Mouse (Mus musculus): ENCODE measurements around the gene Rps27. TPM values are rescaled to one million over a fixed set of nuclear protein-coding genes. Genes with fewer than 3 reads are reported as not detected.

Gene Rps27
- total and polyA plus RNA-seq, 3 experiments: 2,476 to 6,504 TPM; not detected in 1

- H3K4me1 ChIP-seq (ENCODE audit: control insufficient read depth in 1 of 2, insufficient read depth in 2 of 2, low read length in 2 of 2): no peaks in the 10 kb centered on the region
- H3K36me3 ChIP-seq (ENCODE audit: control insufficient read depth in 1 of 2, insufficient read depth in 2 of 2, low read length in 2 of 2): no peaks in the 10 kb centered on the region
- H3K4me3 ChIP-seq (ENCODE audit: control insufficient read depth in 1 of 2, insufficient read depth in 1 of 2, low read depth in 2 of 2, low read length in 2 of 2): no peak overlapping the region
- no peaks in the 10 kb centered on the region for H3K27me3 ChIP-seq (ENCODE audit: control insufficient read depth in 1 of 2, insufficient read depth in 2 of 2, low read length in 2 of 2)
- no peaks in the 10 kb centered on the region for H3K9me3 ChIP-seq (replicated peaks; ENCODE audit: insufficient read depth, low read length)
- no peak for DNase-seq (ENCODE audit: low read depth, low spot score)
- H3K27ac ChIP-seq (ENCODE audit: control insufficient read depth, low read depth, low read length): no peak overlapping the region
- H3K9ac ChIP-seq (ENCODE audit: control insufficient read depth, low read depth, low read length, poor library complexity, severe bottlenecking): no peak overlapping the region
- H3K79me2 ChIP-seq (ENCODE audit: control insufficient read depth, insufficient read depth, low read length, poor library complexity): no peaks in the 10 kb centered on the region
- no peak for TF ChIP-seq TBP (IDR thresholded peaks at IDR 0.05; ENCODE audit: low read depth, low read length)
Measured at GRCm38 (mm10) chr3:90202884-90203283, 10.6 kb downstream of the Rps27 start.

DNA sequence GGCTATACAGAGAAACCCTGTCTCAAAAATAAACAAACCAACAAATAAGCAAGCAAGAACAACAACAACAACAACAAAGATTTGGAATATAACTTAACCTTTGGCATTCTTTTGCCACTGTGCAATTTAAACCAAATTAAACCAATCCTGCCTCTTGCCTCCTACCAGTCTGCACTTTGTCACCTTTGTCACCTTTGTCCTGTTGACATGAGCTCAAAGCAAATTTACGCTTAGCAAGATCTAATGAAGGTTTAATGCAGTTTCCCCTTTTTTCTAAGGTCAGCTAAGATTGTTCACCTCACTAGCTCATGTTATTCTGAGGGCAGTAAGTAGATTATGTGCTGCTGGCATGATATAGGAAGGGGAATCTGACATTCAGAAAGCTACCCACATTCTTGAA, 15.9 kb downstream of the Rps27 start:
- H3K79me2 ChIP-seq (ENCODE audit: control insufficient read depth, insufficient read depth, low read length, poor library complexity): no peaks in the 10 kb centered on the region
- H3K36me3 ChIP-seq (ENCODE audit: control insufficient read depth in 1 of 2, insufficient read depth in 2 of 2, low read length in 2 of 2): peaks cover 0 to 13% of the 10 kb centered on the region in 2 experiments; a peak in 2 of 4 replicates
- H3K27me3 ChIP-seq (ENCODE audit: control insufficient read depth in 1 of 2, insufficient read depth in 2 of 2, low read length in 2 of 2): no peaks in the 10 kb centered on the region
- no peak for DNase-seq (ENCODE audit: low read depth, low spot score)
- peaks cover 2 to 9% of the 10 kb centered on the region in 2 experiments; a peak in 2 of 4 replicates for H3K4me1 ChIP-seq (ENCODE audit: control insufficient read depth in 1 of 2, insufficient read depth in 2 of 2, low read length in 2 of 2)
- no peak overlapping the region for H3K27ac ChIP-seq (ENCODE audit: control insufficient read depth, low read depth, low read length)
- H3K9me3 ChIP-seq (replicated peaks; ENCODE audit: insufficient read depth, low read length): no peaks in the 10 kb centered on the region
- H3K4me3 ChIP-seq (ENCODE audit: control insufficient read depth in 1 of 2, insufficient read depth in 1 of 2, low read depth in 2 of 2, low read length in 2 of 2): no peak overlapping the region
- no peak overlapping the region for H3K9ac ChIP-seq (ENCODE audit: control insufficient read depth, low read depth, low read length, poor library complexity, severe bottlenecking)
- no peak for TF ChIP-seq GABPA (IDR thresholded peaks at IDR 0.05; ENCODE audit: low read depth, low read length)
- TF ChIP-seq POLR2A (IDR thresholded peaks at IDR 0.05; ENCODE audit: control insufficient read depth in 1 of 2, insufficient read depth in 1 of 2, low read depth in 1 of 2, low read length in 2 of 2, poor library complexity in 1 of 2): no peak
- TF ChIP-seq MAZ (IDR thresholded peaks at IDR 0.05; ENCODE audit: low read depth, low read length): no peak
- no peak for TF ChIP-seq MYB (IDR thresholded peaks at IDR 0.05; ENCODE audit: low read depth, low read length)
- no peak for TF ChIP-seq EP300 (IDR thresholded peaks at IDR 0.05; ENCODE audit: low read depth in 1 of 2, low read length in 2 of 2)
- no peak for TF ChIP-seq ELF1 (IDR thresholded peaks at IDR 0.05; ENCODE audit: low read depth, low read length)
- TF ChIP-seq TBP (IDR thresholded peaks at IDR 0.05; ENCODE audit: low read depth, low read length): no peak
- TF ChIP-seq NELFE (IDR thresholded peaks at IDR 0.05; ENCODE audit: low read depth, low read length): no peak

- no peaks in the 10 kb centered on the region for H3K79me2 ChIP-seq (ENCODE audit: control insufficient read depth, insufficient read depth, low read length, poor library complexity)
- DNase-seq (ENCODE audit: low read depth, low spot score): no peak
- H3K27me3 ChIP-seq (ENCODE audit: control insufficient read depth in 1 of 2, insufficient read depth in 2 of 2, low read length in 2 of 2): no peaks in the 10 kb centered on the region
- H3K4me3 ChIP-seq (ENCODE audit: control insufficient read depth in 1 of 2, insufficient read depth in 1 of 2, low read depth in 2 of 2, low read length in 2 of 2): no peak overlapping the region
- peaks cover 0 to 13% of the 10 kb centered on the region in 2 experiments; a peak in 2 of 4 replicates for H3K36me3 ChIP-seq (ENCODE audit: control insufficient read depth in 1 of 2, insufficient read depth in 2 of 2, low read length in 2 of 2)
- H3K27ac ChIP-seq (ENCODE audit: control insufficient read depth, low read depth, low read length): no peak overlapping the region
- H3K9me3 ChIP-seq (replicated peaks; ENCODE audit: insufficient read depth, low read length): no peaks in the 10 kb centered on the region
- no peak for TF ChIP-seq ZKSCAN1 (IDR thresholded peaks at IDR 0.05; ENCODE audit: low read depth, low read length)
- no peak for TF ChIP-seq MEF2A (IDR thresholded peaks at IDR 0.05; ENCODE audit: extremely low read depth, insufficient replicate concordance, low read depth, low read length, poor library complexity, severe bottlenecking)
- no peak for TF ChIP-seq MYC (IDR thresholded peaks at IDR 0.05; ENCODE audit: low read depth, low read length)
- TF ChIP-seq TCF12 (IDR thresholded peaks at IDR 0.05; ENCODE audit: low read depth, low read length): no peak
- TF ChIP-seq SIN3A (IDR thresholded peaks at IDR 0.05; ENCODE audit: low read length): no peak
- TF ChIP-seq ETS1 (IDR thresholded peaks at IDR 0.05; ENCODE audit: low read depth, low read length): no peak
- no peak for TF ChIP-seq RCOR1 (IDR thresholded peaks at IDR 0.05; ENCODE audit: low read depth, low read length)
- H3K4me1 ChIP-seq (ENCODE audit: control insufficient read depth in 1 of 2, insufficient read depth in 2 of 2, low read length in 2 of 2): peaks cover 2 to 9% of the 10 kb centered on the region in 2 experiments; a peak in 2 of 4 replicates
- no peak overlapping the region for H3K9ac ChIP-seq (ENCODE audit: control insufficient read depth, low read depth, low read length, poor library complexity, severe bottlenecking)
Measured at GRCm38 (mm10) chr3:90195644-90196043, 17.8 kb downstream of the Rps27 start.

Data from MEL (cell line).